Mouse (Mus musculus): Measurements from ENCODE around the gene Traf3. TPM values are rescaled to one million over a fixed set of nuclear protein-coding genes. Genes with fewer than 3 reads are reported as not detected.

Traf3 gene
- polyA plus RNA-seq, 1 experiment from 2014 or later = 8.9 TPM

DNA sequence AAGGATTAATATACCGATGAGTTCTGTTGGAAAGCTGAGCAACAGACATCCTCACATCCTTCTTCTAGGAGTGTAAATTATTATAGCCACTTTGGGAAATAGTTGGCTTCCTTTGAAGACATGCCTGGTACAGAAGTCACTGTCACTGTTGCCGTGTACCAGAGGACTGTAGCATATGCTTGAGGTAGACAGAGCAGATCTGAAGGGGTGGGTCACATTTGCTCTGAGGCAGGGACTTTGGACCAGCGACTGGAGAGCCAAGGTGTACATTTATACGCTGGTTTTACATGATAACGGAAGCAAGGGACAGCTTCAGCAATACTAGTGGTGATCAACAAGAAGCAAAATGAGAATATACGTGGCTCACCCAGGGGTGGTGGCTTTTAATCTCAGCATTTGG lies 52.7 kb downstream of the Traf3 start:
- ATAC-seq (ENCODE audit: borderline replicate concordance, extremely low read depth, low FRiP score, low TSS enrichment) = no peak
- Histone ChIP-seq H3K4me3 (no peak overlapping the region), H3K4me1 (no peaks in the 10 kb centered on the region), H3K9ac (no peak overlapping the region), H3K27me3 (no peaks in the 10 kb centered on the region), H3K36me3 (peaks cover 18% of the 10 kb centered on the region), H3K9me3 (no peaks in the 10 kb centered on the region), H3K27ac (no peak overlapping the region), H3K4me2 (no peak overlapping the region)
- 94% methylated on average over 6 of the region's 6 CpGs for WGBS

- H3K4me3 ChIP-seq = no peak overlapping the region
- peaks cover 6% of the 10 kb centered on the region; the same call in 1 of the 2 replicates for H3K4me1 ChIP-seq
- WGBS = 53% methylated on average over 10 of the region's 10 CpGs
- peaks cover 15% of the 10 kb centered on the region for H3K36me3 ChIP-seq
- H3K9me3 ChIP-seq = no peaks in the 10 kb centered on the region
- H3K27me3 ChIP-seq = no peaks in the 10 kb centered on the region
- peak; percentile 73 for ATAC-seq (ENCODE audit: borderline replicate concordance, extremely low read depth, low FRiP score, low TSS enrichment)
- no peak overlapping the region for H3K4me2 ChIP-seq
- no peak overlapping the region for H3K9ac ChIP-seq
- H3K27ac ChIP-seq = no peak overlapping the region
Observed at GRCm38 (mm10) chr12:111225197-111225780, 59.1 kb downstream of the Traf3 start.

DNA sequence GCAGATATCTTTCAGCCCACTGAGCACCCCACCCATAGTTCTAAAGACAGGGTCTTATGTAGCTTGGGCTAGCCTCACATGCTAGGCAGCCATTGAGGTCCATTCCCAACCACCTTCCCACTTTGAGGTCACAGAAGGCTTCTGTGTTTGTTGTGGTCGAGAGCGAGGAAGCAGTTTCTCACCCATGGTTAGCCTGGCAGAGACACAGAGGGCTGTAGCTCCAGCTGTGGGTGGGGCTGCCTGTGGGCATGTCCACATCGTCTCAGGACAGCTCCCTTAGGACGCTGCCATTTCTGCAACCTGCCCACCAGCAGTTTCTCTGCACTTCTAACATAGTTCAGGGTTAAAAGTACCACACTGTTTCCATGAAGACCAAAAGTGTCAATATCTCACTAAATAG lies 61.2 kb downstream of the Traf3 start:
- no peak overlapping the region for H3K4me2 ChIP-seq
- ATAC-seq (ENCODE audit: borderline replicate concordance, extremely low read depth, low FRiP score, low TSS enrichment) = no peak
- H3K9ac ChIP-seq = no peak overlapping the region
- 66% methylated on average over 4 of the region's 4 CpGs for WGBS
- no peak overlapping the region for H3K27ac ChIP-seq
- H3K36me3 ChIP-seq = peaks cover 2% of the 10 kb centered on the region; the same call in 1 of the 2 replicates
- peaks cover 6% of the 10 kb centered on the region; the same call in 1 of the 2 replicates for H3K4me1 ChIP-seq
- no peaks in the 10 kb centered on the region for H3K9me3 ChIP-seq
- H3K27me3 ChIP-seq = no peaks in the 10 kb centered on the region
- H3K4me3 ChIP-seq = no peak overlapping the region

GRCm38 (mm10) chr12:111228488-111228887 lies 62.3 kb downstream of the Traf3 start:
- Histone ChIP-seq H3K27ac (no peak overlapping the region), H3K4me1 (peaks cover 6% of the 10 kb centered on the region; the same call in 1 of the 2 replicates), H3K4me3 (no peak overlapping the region), H3K27me3 (no peaks in the 10 kb centered on the region), H3K4me2 (no peak overlapping the region), H3K36me3 (no peaks in the 10 kb centered on the region), H3K9ac (no peak overlapping the region), H3K9me3 (no peaks in the 10 kb centered on the region)
- ATAC-seq (ENCODE audit: borderline replicate concordance, extremely low read depth, low FRiP score, low TSS enrichment) = no peak
- WGBS = 89% methylated on average over 5 of the region's 5 CpGs

- H3K27me3 ChIP-seq = no peaks in the 10 kb centered on the region
- no peaks in the 10 kb centered on the region for H3K36me3 ChIP-seq
- no peak overlapping the region for H3K9ac ChIP-seq
- no peak overlapping the region for H3K27ac ChIP-seq
- H3K4me1 ChIP-seq = 0 out of 2 replicates have a peak, but pooled peaks cover 9% of the 10 kb centered on the region
- no peak overlapping the region for H3K4me2 ChIP-seq
- no peak overlapping the region for H3K4me3 ChIP-seq
- no peaks in the 10 kb centered on the region for H3K9me3 ChIP-seq
- no peak for ATAC-seq (ENCODE audit: borderline replicate concordance, extremely low read depth, low FRiP score, low TSS enrichment)
- 89% methylated on average over 2 of the region's 2 CpGs for WGBS
Observed at GRCm38 (mm10) chr12:111230793-111231192, 64.6 kb downstream of the Traf3 start.

DNA sequence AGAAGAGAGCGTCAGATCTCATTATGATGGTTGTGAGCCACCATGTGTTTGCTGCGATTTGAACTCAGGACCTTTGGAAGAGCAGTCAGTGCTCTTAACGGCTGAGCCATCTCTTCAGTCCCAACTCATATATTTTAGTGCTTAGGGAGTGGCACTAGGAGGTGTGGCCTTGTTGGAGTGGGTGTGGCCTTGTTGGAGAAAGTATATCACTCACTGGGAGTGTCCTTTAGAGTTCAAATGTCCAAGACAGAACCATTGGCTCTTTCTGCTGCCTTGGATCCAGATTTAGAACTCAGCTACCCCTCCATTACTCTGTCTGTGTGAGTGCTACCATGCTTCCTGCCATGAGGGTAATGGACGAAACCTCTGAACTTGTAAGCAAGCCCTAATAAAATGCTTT lies 67.6 kb downstream of the Traf3 start:
- no peaks in the 10 kb centered on the region for H3K9me3 ChIP-seq
- no peaks in the 10 kb centered on the region for H3K27me3 ChIP-seq
- WGBS = 85% methylated on average over 4 of the region's 4 CpGs
- H3K4me3 ChIP-seq = no peak overlapping the region
- peaks cover 17% of the 10 kb centered on the region for H3K4me1 ChIP-seq
- no peaks in the 10 kb centered on the region for H3K36me3 ChIP-seq
- no peak overlapping the region for H3K9ac ChIP-seq
- no peak overlapping the region for H3K4me2 ChIP-seq
- no peak; the same call in 1 of the 2 replicates for ATAC-seq (ENCODE audit: borderline replicate concordance, extremely low read depth, low FRiP score, low TSS enrichment)
- H3K27ac ChIP-seq = peak overlapping the region; percentile 51

- ATAC-seq (ENCODE audit: borderline replicate concordance, extremely low read depth, low FRiP score, low TSS enrichment) = no peak
- H3K27me3 ChIP-seq = no peaks in the 10 kb centered on the region
- H3K4me3 ChIP-seq = no peak overlapping the region
- 57% methylated on average over 9 of the region's 9 CpGs for WGBS
- no peak overlapping the region for H3K9ac ChIP-seq
- H3K27ac ChIP-seq = peak overlapping the region; percentile 52
- no peak overlapping the region for H3K4me2 ChIP-seq
- H3K4me1 ChIP-seq = peaks cover 17% of the 10 kb centered on the region
- H3K36me3 ChIP-seq = no peaks in the 10 kb centered on the region
- no peaks in the 10 kb centered on the region for H3K9me3 ChIP-seq
Observed at GRCm38 (mm10) chr12:111234383-111234782, 68.2 kb downstream of the Traf3 start.

- ATAC-seq (ENCODE audit: borderline replicate concordance, extremely low read depth, low FRiP score, low TSS enrichment) = no peak
- Histone ChIP-seq H3K4me3 (no peak overlapping the region), H3K9me3 (no peaks in the 10 kb centered on the region), H3K27me3 (no peaks in the 10 kb centered on the region), H3K36me3 (no peaks in the 10 kb centered on the region), H3K9ac (no peak overlapping the region), H3K27ac (no peak overlapping the region), H3K4me1 (peaks cover 17% of the 10 kb centered on the region), H3K4me2 (no peak overlapping the region)
- WGBS = 83% methylated on average over 6 of the region's 6 CpGs
Observed at GRCm38 (mm10) chr12:111235631-111236030, 69.5 kb downstream of the Traf3 start.

GRCm38 (mm10) chr12:111237611-111238188 lies 71.5 kb downstream of the Traf3 start:
- ATAC-seq (ENCODE audit: borderline replicate concordance, extremely low read depth, low FRiP score, low TSS enrichment) = no peak
- Histone ChIP-seq H3K4me2 (no peak overlapping the region), H3K36me3 (no peaks in the 10 kb centered on the region), H3K9me3 (no peaks in the 10 kb centered on the region), H3K27ac (peak overlapping the region; percentile 70), H3K4me3 (no peak overlapping the region), H3K27me3 (no peaks in the 10 kb centered on the region), H3K9ac (no peak overlapping the region), H3K4me1 (peaks cover 17% of the 10 kb centered on the region)
- WGBS = 94% methylated on average over 16 of the region's 16 CpGs

- Histone ChIP-seq H3K27ac (peak overlapping the region; percentile 70), H3K36me3 (no peaks in the 10 kb centered on the region), H3K9ac (no peak overlapping the region), H3K9me3 (no peaks in the 10 kb centered on the region), H3K27me3 (no peaks in the 10 kb centered on the region), H3K4me3 (no peak overlapping the region), H3K4me1 (peaks cover 17% of the 10 kb centered on the region), H3K4me2 (no peak overlapping the region)
- no peak for ATAC-seq (ENCODE audit: borderline replicate concordance, extremely low read depth, low FRiP score, low TSS enrichment)
- 81% methylated on average over 5 of the region's 5 CpGs for WGBS
Observed at GRCm38 (mm10) chr12:111238345-111238744, 72.2 kb downstream of the Traf3 start.

- 44% methylated on average over 4 of the region's 4 CpGs for WGBS
- ATAC-seq (ENCODE audit: borderline replicate concordance, extremely low read depth, low FRiP score, low TSS enrichment) = peak; percentile 56; the same call in 1 of the 2 replicates
Observed at GRCm38 (mm10) chr12:111238778-111239177, 72.6 kb downstream of the Traf3 start.

GRCm38 (mm10) chr12:111239930-111240329 lies 73.8 kb downstream of the Traf3 start:
- H3K9me3 ChIP-seq = no peaks in the 10 kb centered on the region
- 80% methylated on average over 10 of the region's 10 CpGs for WGBS
- H3K27me3 ChIP-seq = no peaks in the 10 kb centered on the region
- H3K4me1 ChIP-seq = peaks cover 9% of the 10 kb centered on the region
- no peaks in the 10 kb centered on the region for H3K36me3 ChIP-seq
- no peak overlapping the region for H3K27ac ChIP-seq
- no peak for ATAC-seq (ENCODE audit: borderline replicate concordance, extremely low read depth, low FRiP score, low TSS enrichment)
- no peak overlapping the region for H3K9ac ChIP-seq
- H3K4me3 ChIP-seq = no peak overlapping the region
- H3K4me2 ChIP-seq = no peak overlapping the region

More at GRCm38 (mm10) chr12:111238778-111239177, 72.6 kb downstream of the Traf3 start:
- no peak overlapping the region for H3K4me3 ChIP-seq
- H3K9me3 ChIP-seq = no peaks in the 10 kb centered on the region
- no peak overlapping the region for H3K9ac ChIP-seq
- peak overlapping the region; percentile 70 for H3K27ac ChIP-seq
- H3K27me3 ChIP-seq = no peaks in the 10 kb centered on the region
- H3K36me3 ChIP-seq = no peaks in the 10 kb centered on the region
- peaks cover 16% of the 10 kb centered on the region for H3K4me1 ChIP-seq
- no peak overlapping the region for H3K4me2 ChIP-seq

Data from lung, embryonic 15.5 days (tissue).